Mouse (Mus musculus): ENCODE results near the gene Gtf2e1.
A peak's percentile ranks its signal among the peaks of the same experiment; 100 is the strongest.

Gene Gtf2e1

GRCm38 (mm10) chr16:37539611-37540580 is at the start of gene Gtf2e1, which contains the start of gene Rabl3:
Gtf2e1 (minus strand) TSS chr16:37539789.
Rabl3 (plus strand) TSS chr16:37539885.
- peak; percentile 95 for DNase-seq

GRCm38 (mm10) chr16:37585129-37585563 is 45.6 kb upstream of the Gtf2e1 start:
- no peak for DNase-seq

GRCm38 (mm10) chr16:37584218-37585035 is 44.8 kb upstream of the Gtf2e1 start:
- DNase-seq, result peak; percentile 52

- DNase-seq, result no peak
Measured at GRCm38 (mm10) chr16:37583801-37584200, 44.2 kb upstream of the Gtf2e1 start.

GRCm38 (mm10) chr16:37583306-37583705 is 43.7 kb upstream of the Gtf2e1 start:
- no peak for DNase-seq

GRCm38 (mm10) chr16:37581901-37582300 is 42.3 kb upstream of the Gtf2e1 start:
- DNase-seq, result no peak

- DNase-seq, result no peak
Measured at GRCm38 (mm10) chr16:37580651-37581050, 41.1 kb upstream of the Gtf2e1 start.

GRCm38 (mm10) chr16:37579994-37580393 is 40.4 kb upstream of the Gtf2e1 start, which contains the start of gene Hgd:
Hgd (plus strand) TSS chr16:37580153.
- no peak for DNase-seq

GRCm38 (mm10) chr16:37579591-37579990 is 40.0 kb upstream of the Gtf2e1 start:
- no peak for DNase-seq

- DNase-seq, result no peak
Measured at GRCm38 (mm10) chr16:37575325-37575724, 35.7 kb upstream of the Gtf2e1 start.

- no peak for DNase-seq
Measured at GRCm38 (mm10) chr16:37573061-37573460, 33.5 kb upstream of the Gtf2e1 start.

- DNase-seq, result no peak
Measured at GRCm38 (mm10) chr16:37572117-37572754, 32.6 kb upstream of the Gtf2e1 start.

GRCm38 (mm10) chr16:37571554-37571953 is 32.0 kb upstream of the Gtf2e1 start:
- DNase-seq, result no peak

- no peak for DNase-seq
Measured at GRCm38 (mm10) chr16:37567113-37568050, 27.8 kb upstream of the Gtf2e1 start.

GRCm38 (mm10) chr16:37566107-37566506 is 26.5 kb upstream of the Gtf2e1 start:
- no peak for DNase-seq

GRCm38 (mm10) chr16:37565117-37565516 is 25.5 kb upstream of the Gtf2e1 start:
- DNase-seq, result no peak

- no peak for DNase-seq
Measured at GRCm38 (mm10) chr16:37562961-37563360, 23.4 kb upstream of the Gtf2e1 start.

- no peak for DNase-seq
Measured at GRCm38 (mm10) chr16:37562414-37562813, 22.8 kb upstream of the Gtf2e1 start.

- DNase-seq, result no peak
Measured at GRCm38 (mm10) chr16:37552824-37553223, 13.2 kb upstream of the Gtf2e1 start.

- DNase-seq, result no peak
Measured at GRCm38 (mm10) chr16:37550981-37551380, 11.4 kb upstream of the Gtf2e1 start.

- no peak for DNase-seq
Measured at GRCm38 (mm10) chr16:37550266-37550665, 10.7 kb upstream of the Gtf2e1 start.

- DNase-seq, result no peak
Measured at GRCm38 (mm10) chr16:37546312-37546711, 6.7 kb upstream of the Gtf2e1 start.
